Mouse (Mus musculus) cortical plate, adult 2 months (tissue): ENCODE measurements around the gene Mesp1.

Experiments used
- CTCF ChIP-seq: fragments of 200-500 bp; IDR thresholded peaks from 2 replicates; pipeline ENCODE4 v1.5.1; 2011; ENCODE audit warnings: mild to moderate bottlenecking, control low read depth, low read length; ENCODE audit not compliant: insufficient read depth; ENCODE audit errors: extremely low read depth
- POLR2A ChIP-seq: fragments of 200-500 bp; IDR thresholded peaks from 2 replicates; pipeline ENCODE4 v1.6.1; 2011; ENCODE audit warnings: mild to moderate bottlenecking, low read length, control low read depth; ENCODE audit not compliant: insufficient read depth; ENCODE audit errors: extremely low read depth

- TF ChIP-seq POLR2A = no peak
- no peak for TF ChIP-seq CTCF
These were observed 5.0 kb upstream of the Mesp1 start for GRCm38 (mm10) chr7:79798606-79799005.
